Mouse (Mus musculus) midbrain, postnatal 0 days (tissue): Measurements from ENCODE around the gene Olfr1196. TPM values are rescaled to one million over a fixed set of nuclear protein-coding genes. Genes with fewer than 3 reads are reported as not detected.
"Not testable (repeated sequence)": the region's sequence is repeated elsewhere in the genome, so short reads cannot be mapped to it uniquely, and the experiment has no call there.

ENCODE experiments used
- ATAC-seq: fragments of 200-750 bp; cut with Nextera tagmentation; 2 replicates; pipeline ENCODE4 v1.8.0; 2017; ENCODE audit warnings: moderate number of reproducible peaks, mild to moderate bottlenecking, moderate TSS enrichment, moderate library complexity; ENCODE audit not compliant: low FRiP score
- DNase-seq: peaks from one replicate; pipeline ENCODE4 v3.0.0-alpha.2; 2015; ENCODE audit warnings: low spot score
- H3K27ac ChIP-seq: fragments of 300-500 bp; sonication (generic); 2 replicates; pipeline ENCODE4 v1.5.1; 2014; ENCODE audit warnings: low read depth, mild to moderate bottlenecking, low read length, mixed read lengths
- H3K27me3 ChIP-seq: fragments of 300-500 bp; sonication (generic); 2 replicates; pipeline ENCODE4 v1.6.1; 2014; ENCODE audit warnings: low read length, control low read depth, mixed read lengths; ENCODE audit not compliant: insufficient read depth
- H3K36me3 ChIP-seq: fragments of 300-500 bp; sonication (generic); 2 replicates; pipeline ENCODE4 v1.6.1; 2014; ENCODE audit warnings: low read length, control low read depth, mixed read lengths; ENCODE audit not compliant: insufficient read depth
- H3K4me1 ChIP-seq: fragments of 300-500 bp; sonication (generic); 2 replicates; pipeline ENCODE4 v1.6.1; 2014; ENCODE audit warnings: mild to moderate bottlenecking, control low read depth, antibody characterized with exemption, low read length, mixed read lengths; ENCODE audit not compliant: insufficient read depth
- H3K4me2 ChIP-seq: fragments of 300-500 bp; sonication (generic); 2 replicates; pipeline ENCODE4 v1.6.1; 2014; ENCODE audit warnings: low read depth, mild to moderate bottlenecking, low read length, mixed read lengths; ENCODE audit not compliant: poor library complexity, severe bottlenecking
- H3K4me3 ChIP-seq: fragments of 300-500 bp; sonication (generic); 2 replicates; pipeline ENCODE4 v1.5.1; 2014; ENCODE audit warnings: low read depth, mild to moderate bottlenecking, low read length, moderate library complexity
- H3K9ac ChIP-seq: fragments of 300-500 bp; sonication (generic); replicated peaks from 2 replicates; pipeline ENCODE4 v1.6.1; 2014; ENCODE audit warnings: mild to moderate bottlenecking, low read length, moderate library complexity, mixed read lengths; ENCODE audit not compliant: poor library complexity, severe bottlenecking
- H3K9me3 ChIP-seq: fragments of 300-500 bp; sonication (generic); 2 replicates; pipeline ENCODE4 v1.6.1; 2016; ENCODE audit warnings: low read length, control low read depth
- CTCF ChIP-seq: IDR thresholded peaks from 2 replicates; pipeline ENCODE4 v1.5.1; 2016; ENCODE audit warnings: antibody characterized with exemption, mild to moderate bottlenecking
- WGBS: fragments of 180-500 bp; shearing (Covaris S2); extraction: QIAGEN DNeasy Blood & Tissue Kit; methylation state at CpG from one replicate; pipeline ENCODE4 v1.1.7; 2014; 5-methylcytosine and 5-hydroxymethylcytosine counted together
- polyA plus RNA-seq: library from polyadenylated mRNA; unstranded; fragments of >200 nt; fragmentation: Nextera tagmentation; extraction: Ambion mirVana; gene quantifications from 2 replicates; pipeline ENCODE4 v1.2.1, GENCODE M21; 2015
- total RNA-seq: library from RNA; depleted of rRNA; stranded (reverse); fragments of >200 nt; gene quantifications from 2 replicates; pipeline ENCODE4 v1.2.3, GENCODE M21; 2014; rRNA removed

Gene Olfr1196
- total RNA-seq (not detected in 2 replicates), polyA plus RNA-seq (not detected in 2 replicates)

- Histone ChIP-seq H3K4me3 (no peak within 1 kb of the TSS), H3K9ac (no peak within 1 kb of the TSS), H3K27me3 (no peaks in the 10 kb centered on the region), H3K4me1 (no peaks in the 10 kb centered on the region), H3K4me2 (no peak within 1 kb of the TSS), H3K27ac (no peak within 1 kb of the TSS), H3K36me3 (no peaks in the 10 kb centered on the region), H3K9me3 (no peaks in the 10 kb centered on the region)
- TF ChIP-seq CTCF = no peak
- WGBS = 86% methylated on average over 2 of the region's 2 CpGs
- ATAC-seq (no peak), DNase-seq (no peak)
Measured at GRCm38 (mm10) chr2:88704497-88704896, at the start of gene Olfr1196. Gene Olfr1196, minus strand, starts transcription at chr2:88704597.

- no peak for ATAC-seq
Measured at GRCm38 (mm10) chr2:88751270-88751669, 46.9 kb upstream of the Olfr1196 start, which contains the start of gene Olfr1198. Gene Olfr1198, minus strand, starts transcription at chr2:88751370.

GRCm38 (mm10) chr2:88743379-88743778, 39.0 kb upstream of the Olfr1196 start:
- Histone ChIP-seq H3K4me2 (no peak overlapping the region), H3K4me1 (no peaks in the 10 kb centered on the region), H3K27ac (no peak overlapping the region), H3K9ac (no peak overlapping the region), H3K4me3 (no peak overlapping the region), H3K9me3 (no peaks in the 10 kb centered on the region), H3K27me3 (no peaks in the 10 kb centered on the region), H3K36me3 (no peaks in the 10 kb centered on the region)
- no peak for ATAC-seq
- no peak for TF ChIP-seq CTCF
- DNase-seq = no peak
- 64% methylated on average over 3 of the region's 3 CpGs for WGBS

More at GRCm38 (mm10) chr2:88751270-88751669, 46.9 kb upstream of the Olfr1196 start, which contains the start of gene Olfr1198:
- no peaks in the 10 kb centered on the region for H3K27me3 ChIP-seq
- no peak within 1 kb of the TSS for H3K27ac ChIP-seq
- H3K4me3 ChIP-seq = no peak within 1 kb of the TSS
- H3K9ac ChIP-seq = no peak within 1 kb of the TSS
- no peaks in the 10 kb centered on the region for H3K36me3 ChIP-seq
- H3K9me3 ChIP-seq = no peaks in the 10 kb centered on the region
- no peak for TF ChIP-seq CTCF
- 87% methylated on average over 2 of the region's 2 CpGs for WGBS
- no peaks in the 10 kb centered on the region for H3K4me1 ChIP-seq
- no peak within 1 kb of the TSS for H3K4me2 ChIP-seq
- DNase-seq = no peak

- WGBS = 85% methylated on average over 1 of the region's 1 CpGs
- H3K9me3 ChIP-seq = no peaks in the 10 kb centered on the region
- H3K4me1 ChIP-seq = no peaks in the 10 kb centered on the region
- TF ChIP-seq CTCF = no peak
- no peak within 1 kb of the TSS for H3K4me3 ChIP-seq
- DNase-seq = no peak
- H3K27me3 ChIP-seq = no peaks in the 10 kb centered on the region
- ATAC-seq = no peak
- no peaks in the 10 kb centered on the region for H3K36me3 ChIP-seq
- no peak within 1 kb of the TSS for H3K9ac ChIP-seq
- H3K4me2 ChIP-seq = no peak within 1 kb of the TSS
- H3K27ac ChIP-seq = no peak within 1 kb of the TSS
Measured at GRCm38 (mm10) chr2:88732266-88732665, 27.9 kb upstream of the Olfr1196 start, which contains the start of gene Olfr1197. Gene Olfr1197, minus strand, starts transcription at chr2:88732366.

- Histone ChIP-seq H3K27me3 (no peaks in the 10 kb centered on the region), H3K9me3 (no peaks in the 10 kb centered on the region), H3K4me2 (no peak within 1 kb of the TSS), H3K4me1 (no peaks in the 10 kb centered on the region), H3K4me3 (no peak within 1 kb of the TSS), H3K36me3 (no peaks in the 10 kb centered on the region), H3K27ac (no peak within 1 kb of the TSS), H3K9ac (no peak within 1 kb of the TSS)
- DNase-seq (no peak), ATAC-seq (no peak)
- no peak for TF ChIP-seq CTCF
Measured at GRCm38 (mm10) chr2:88689087-88689486, 15.3 kb downstream of the Olfr1196 start, which contains the start of gene Olfr1195. Gene Olfr1195, minus strand, starts transcription at chr2:88689187.

GRCm38 (mm10) chr2:88675328-88675727, 29.1 kb downstream of the Olfr1196 start, which contains the start of gene Olfr1193:
Gene Olfr1193, plus strand, starts transcription at chr2:88675628.
- H3K27me3 ChIP-seq, H3K27ac ChIP-seq, H3K4me3 ChIP-seq, ATAC-seq, H3K36me3 ChIP-seq, H3K4me2 ChIP-seq, H3K4me1 ChIP-seq, H3K9me3 ChIP-seq, H3K9ac ChIP-seq, DNase-seq: not testable (repeated sequence)
